Mouse (Mus musculus) midbrain, embryonic 12.5 days (tissue): ENCODE measurements around the gene Bok. TPM values are rescaled to one million over a fixed set of nuclear protein-coding genes. Genes with fewer than 3 reads are reported as not detected.
A peak's percentile ranks its signal among the peaks of the same experiment; 100 is the strongest.

Source experiments
- ATAC-seq: fragments of 200-750 bp; cut with Nextera tagmentation; 2 replicates; pipeline ENCODE4 v1.8.0; 2017; ENCODE audit warnings: low read depth, moderate TSS enrichment, moderate library complexity; ENCODE audit not compliant: low FRiP score
- H3K27ac ChIP-seq: fragments of 300-500 bp; sonication (generic); replicated peaks from 2 replicates; pipeline ENCODE4 v1.5.1; 2016; ENCODE audit warnings: mild to moderate bottlenecking
- H3K27me3 ChIP-seq: fragments of 300-500 bp; sonication (generic); 2 replicates; pipeline ENCODE4 v1.6.1; 2016; ENCODE audit warnings: mild to moderate bottlenecking
- H3K36me3 ChIP-seq: fragments of 300-500 bp; sonication (generic); 2 replicates; pipeline ENCODE4 v1.6.1; 2016
- H3K4me1 ChIP-seq: fragments of 300-500 bp; sonication (generic); 2 replicates; pipeline ENCODE4 v1.6.1; 2016
- H3K4me2 ChIP-seq: fragments of 300-500 bp; sonication (generic); replicated peaks from 2 replicates; pipeline ENCODE4 v1.6.1; 2016; ENCODE audit warnings: mild to moderate bottlenecking, moderate library complexity
- H3K4me3 ChIP-seq: fragments of 300-500 bp; sonication (generic); 2 replicates; pipeline ENCODE4 v1.5.1; 2016; ENCODE audit warnings: mild to moderate bottlenecking
- H3K9ac ChIP-seq: fragments of 300-500 bp; sonication (generic); replicated peaks from 2 replicates; pipeline ENCODE4 v1.6.1; 2016; ENCODE audit warnings: mild to moderate bottlenecking, moderate library complexity
- H3K9me3 ChIP-seq: fragments of 300-500 bp; sonication (generic); 2 replicates; pipeline ENCODE4 v1.6.1; 2016; ENCODE audit warnings: mild to moderate bottlenecking
- WGBS: fragments of 180-500 bp; shearing (Covaris S2); methylation state at CpG from one replicate; pipeline ENCODE4 v1.1.7; 2016; 5-methylcytosine and 5-hydroxymethylcytosine counted together
- polyA plus RNA-seq: library from polyadenylated mRNA; unstranded; fragments of >200 nt; fragmentation: Nextera tagmentation; extraction: Ambion mirVana; gene quantifications from 2 replicates; pipeline ENCODE4 v1.2.1, GENCODE M21; 2016

The Bok gene
- polyA plus RNA-seq, 1 experiment from 2014 or later: 43.3 TPM

DNA sequence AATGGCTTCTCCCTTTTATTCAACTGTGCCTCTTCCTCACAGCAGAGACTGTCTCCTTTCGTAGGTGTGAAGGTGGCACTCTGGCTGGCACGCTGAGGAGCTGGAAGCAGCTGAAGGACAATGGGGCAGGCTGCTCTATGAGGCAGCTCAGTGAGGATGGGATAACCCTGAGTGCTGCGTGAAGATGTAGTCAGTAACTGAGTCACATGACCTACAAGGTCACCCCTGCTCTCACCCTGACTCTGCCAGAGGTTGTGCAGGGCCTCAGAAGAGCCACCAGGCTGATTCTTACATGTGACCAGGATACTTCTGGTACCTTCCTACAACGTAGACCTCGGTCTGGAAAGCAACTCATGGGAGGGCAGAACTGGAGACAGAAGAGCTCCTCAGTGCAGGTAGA lies 40.2 kb downstream of the Bok start:
- Histone ChIP-seq H3K27ac (no peak overlapping the region), H3K36me3 (peaks cover 7% of the 10 kb centered on the region), H3K27me3 (no peaks in the 10 kb centered on the region), H3K9ac (no peak overlapping the region), H3K4me2 (no peak overlapping the region), H3K9me3 (no peaks in the 10 kb centered on the region), H3K4me1 (no peaks in the 10 kb centered on the region), H3K4me3 (no peak overlapping the region)
- 91% methylated on average over 5 of the region's 5 CpGs for WGBS
- ATAC-seq: no peak

DNA sequence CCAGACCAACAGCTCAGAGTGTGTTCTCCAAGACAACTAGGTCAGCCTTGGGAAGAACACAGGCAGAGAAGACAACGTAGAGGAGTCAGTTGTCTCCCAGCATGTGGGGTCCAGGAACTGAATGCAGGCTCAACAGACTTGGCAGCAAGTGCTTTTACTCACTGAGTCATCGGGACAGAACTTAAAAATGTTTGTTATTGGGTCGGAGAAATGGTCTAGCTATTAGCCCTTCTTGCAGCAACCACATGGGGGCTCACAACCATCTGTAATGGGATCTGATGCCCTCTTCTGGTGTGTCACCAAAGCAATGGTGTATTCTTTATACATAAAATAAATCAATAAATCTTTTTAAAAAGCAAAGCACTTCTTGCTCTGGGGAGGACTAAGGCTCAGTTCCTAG lies 40.7 kb downstream of the Bok start:
- Histone ChIP-seq H3K9ac (no peak overlapping the region), H3K27ac (no peak overlapping the region), H3K4me1 (0 out of 2 replicates have a peak, but pooled peaks cover under 1% of the 10 kb centered on the region), H3K9me3 (no peaks in the 10 kb centered on the region), H3K27me3 (no peaks in the 10 kb centered on the region), H3K36me3 (peaks cover 4% of the 10 kb centered on the region; the same call in 1 of the 2 replicates), H3K4me3 (no peak overlapping the region), H3K4me2 (no peak overlapping the region)
- ATAC-seq: no peak
- WGBS: 84% methylated on average over 3 of the region's 3 CpGs

DNA sequence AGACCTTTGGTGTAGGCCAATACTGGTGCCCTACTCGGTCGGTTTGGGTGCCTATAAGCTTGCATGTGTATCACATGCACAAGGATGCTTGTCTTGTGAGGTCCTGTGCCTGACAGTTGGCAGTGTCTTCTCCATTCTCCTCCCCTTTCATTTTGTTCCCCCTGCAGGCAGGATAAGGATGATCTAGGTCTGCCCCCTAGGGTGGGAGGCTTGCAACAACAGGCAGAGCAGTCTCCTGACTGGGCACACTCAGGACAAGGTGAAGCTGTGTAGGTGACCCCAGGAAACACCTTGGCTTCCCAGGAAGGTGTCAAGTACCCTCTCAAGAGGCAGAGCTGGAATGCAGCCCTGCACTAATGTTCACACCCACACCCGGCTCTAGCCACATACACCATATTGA lies 41.5 kb downstream of the Bok start:
- WGBS: 69% methylated on average over 3 of the region's 3 CpGs
- Histone ChIP-seq H3K27ac (no peak overlapping the region), H3K27me3 (no peaks in the 10 kb centered on the region), H3K9me3 (no peaks in the 10 kb centered on the region), H3K36me3 (peaks cover 4% of the 10 kb centered on the region; the same call in 1 of the 2 replicates), H3K9ac (no peak overlapping the region), H3K4me2 (no peak overlapping the region), H3K4me3 (no peak overlapping the region), H3K4me1 (peaks cover 7% of the 10 kb centered on the region)
- ATAC-seq: no peak

DNA sequence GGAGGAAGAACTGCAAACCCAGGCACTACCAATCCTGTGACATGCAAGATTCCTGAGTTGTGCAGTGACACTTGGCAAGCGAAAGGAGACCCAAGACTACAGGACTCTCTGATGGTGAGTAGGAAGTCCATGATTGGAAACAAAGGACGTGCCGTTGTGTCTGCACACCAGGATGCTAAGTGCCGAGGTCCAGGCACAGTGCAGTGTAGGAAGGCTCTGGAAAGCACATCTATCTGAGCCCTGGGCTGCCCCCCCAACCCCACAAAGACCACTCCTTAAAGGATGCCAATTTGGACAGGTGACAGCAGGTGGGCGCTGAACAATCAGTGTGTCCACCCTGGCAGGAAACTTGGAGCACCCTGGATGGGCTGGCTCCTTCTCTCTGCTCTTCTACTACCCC lies 45.6 kb downstream of the Bok start:
- no peaks in the 10 kb centered on the region for H3K27me3 ChIP-seq
- H3K4me1 ChIP-seq: peaks cover 12% of the 10 kb centered on the region
- H3K9me3 ChIP-seq: no peaks in the 10 kb centered on the region
- no peak overlapping the region for H3K27ac ChIP-seq
- WGBS: 78% methylated on average over 5 of the region's 5 CpGs
- H3K4me2 ChIP-seq: no peak overlapping the region
- no peak overlapping the region for H3K4me3 ChIP-seq
- 0 out of 2 replicates have a peak, but pooled peaks have one; percentile 17 for ATAC-seq
- H3K36me3 ChIP-seq: no peaks in the 10 kb centered on the region
- H3K9ac ChIP-seq: no peak overlapping the region

- Histone ChIP-seq H3K4me2 (peak overlapping the region; percentile 35; the same call in 1 of the 2 replicates), H3K4me1 (peaks cover 12% of the 10 kb centered on the region), H3K9ac (no peak overlapping the region), H3K9me3 (no peaks in the 10 kb centered on the region), H3K36me3 (no peaks in the 10 kb centered on the region), H3K27me3 (no peaks in the 10 kb centered on the region), H3K4me3 (no peak overlapping the region), H3K27ac (peak overlapping the region; percentile 71)
- ATAC-seq: peak; percentile 71
- WGBS: 4% methylated on average over 3 of the region's 3 CpGs
These were observed 46.4 kb downstream of the Bok start for GRCm38 (mm10) chr1:93731880-93732281.

DNA sequence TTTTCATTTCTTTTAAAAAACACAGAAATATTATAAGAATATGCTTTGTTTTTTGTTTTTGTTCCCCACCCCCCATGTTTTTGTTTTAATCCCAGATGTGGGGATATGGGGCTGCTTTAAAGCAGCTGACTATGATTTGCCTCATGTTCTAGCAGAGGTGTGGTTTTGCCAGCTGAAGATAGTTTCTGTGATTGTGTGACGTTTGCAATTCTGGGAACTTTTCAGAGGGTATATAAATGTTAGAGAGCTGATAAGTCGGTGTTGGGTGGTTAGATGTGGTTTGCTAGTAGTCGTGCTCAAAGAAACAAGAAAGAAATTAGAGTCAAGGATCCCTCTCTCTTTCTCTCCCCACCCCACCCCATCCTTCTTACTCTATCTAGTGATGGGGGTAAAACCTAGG lies 50.4 kb downstream of the Bok start:
- Histone ChIP-seq H3K36me3 (no peaks in the 10 kb centered on the region), H3K27me3 (no peaks in the 10 kb centered on the region), H3K4me2 (no peak overlapping the region), H3K4me1 (peaks cover 12% of the 10 kb centered on the region), H3K27ac (no peak overlapping the region), H3K9ac (no peak overlapping the region), H3K4me3 (no peak overlapping the region), H3K9me3 (no peaks in the 10 kb centered on the region)
- ATAC-seq: no peak
- WGBS: 92% methylated on average over 3 of the region's 3 CpGs

DNA sequence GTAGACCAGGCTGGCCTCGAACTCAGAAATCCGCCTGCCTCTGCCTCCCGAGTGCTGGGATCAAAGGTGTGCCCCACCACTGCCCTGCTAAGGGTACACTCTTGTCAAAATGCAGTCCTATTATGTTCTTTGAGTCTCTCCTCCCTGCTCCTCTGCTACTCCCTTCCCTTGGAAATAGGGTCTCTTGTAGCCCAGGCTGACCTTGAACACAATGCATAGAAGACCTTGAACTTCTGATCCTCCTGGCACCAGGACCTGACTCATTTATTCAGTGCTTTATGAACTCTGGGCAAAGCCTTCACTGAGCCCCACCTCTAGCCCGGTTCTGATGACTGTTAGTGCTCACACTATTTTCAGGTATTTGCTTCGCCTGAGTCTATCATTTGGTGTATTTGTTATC lies 52.3 kb downstream of the Bok start:
- no peak overlapping the region for H3K4me3 ChIP-seq
- no peak overlapping the region for H3K27ac ChIP-seq
- no peaks in the 10 kb centered on the region for H3K36me3 ChIP-seq
- no peak overlapping the region for H3K4me2 ChIP-seq
- WGBS: 93% methylated on average over 5 of the region's 5 CpGs
- no peaks in the 10 kb centered on the region for H3K9me3 ChIP-seq
- ATAC-seq: no peak
- no peaks in the 10 kb centered on the region for H3K4me1 ChIP-seq
- H3K27me3 ChIP-seq: no peaks in the 10 kb centered on the region
- no peak overlapping the region for H3K9ac ChIP-seq

GRCm38 (mm10) chr1:93740671-93741070 lies 55.2 kb downstream of the Bok start:
- no peak overlapping the region for H3K4me2 ChIP-seq
- H3K27ac ChIP-seq: no peak overlapping the region
- no peak overlapping the region for H3K4me3 ChIP-seq
- H3K4me1 ChIP-seq: no peaks in the 10 kb centered on the region
- H3K27me3 ChIP-seq: no peaks in the 10 kb centered on the region
- no peaks in the 10 kb centered on the region for H3K9me3 ChIP-seq
- H3K9ac ChIP-seq: no peak overlapping the region
- 94% methylated on average over 2 of the region's 2 CpGs for WGBS
- no peak for ATAC-seq
- 0 out of 2 replicates have a peak, but pooled peaks cover 4% of the 10 kb centered on the region for H3K36me3 ChIP-seq

DNA sequence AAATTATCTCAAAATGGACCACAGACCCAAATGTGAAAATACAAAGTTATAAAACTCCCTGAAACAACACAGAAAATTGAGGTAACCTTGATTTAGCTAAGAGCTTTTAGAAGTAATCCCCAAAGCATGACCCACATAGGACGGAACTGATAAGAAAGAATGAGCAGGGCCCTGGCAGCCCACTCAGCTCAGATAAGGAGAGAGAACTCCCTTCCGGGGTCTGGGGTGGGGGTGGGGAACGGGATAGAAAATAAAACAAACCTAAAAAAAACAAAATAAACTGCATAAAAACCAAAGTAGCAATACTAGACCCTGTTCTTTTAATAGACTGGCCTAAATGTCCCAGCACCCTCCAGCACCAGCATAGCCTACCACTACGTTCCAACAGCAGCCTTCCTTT lies 56.5 kb downstream of the Bok start:
- no peak overlapping the region for H3K9ac ChIP-seq
- no peaks in the 10 kb centered on the region for H3K27me3 ChIP-seq
- H3K27ac ChIP-seq: no peak overlapping the region
- H3K9me3 ChIP-seq: no peaks in the 10 kb centered on the region
- H3K4me2 ChIP-seq: no peak overlapping the region
- H3K4me1 ChIP-seq: no peaks in the 10 kb centered on the region
- WGBS: 83% methylated on average over 4 of the region's 4 CpGs
- no peak for ATAC-seq
- no peak overlapping the region for H3K4me3 ChIP-seq
- 0 out of 2 replicates have a peak, but pooled peaks cover 4% of the 10 kb centered on the region for H3K36me3 ChIP-seq

GRCm38 (mm10) chr1:93742910-93743309 lies 57.5 kb downstream of the Bok start:
- 0 out of 2 replicates have a peak, but pooled peaks cover 4% of the 10 kb centered on the region for H3K36me3 ChIP-seq
- H3K9me3 ChIP-seq: no peaks in the 10 kb centered on the region
- H3K9ac ChIP-seq: no peak overlapping the region
- H3K27me3 ChIP-seq: no peaks in the 10 kb centered on the region
- no peak for ATAC-seq
- H3K27ac ChIP-seq: no peak overlapping the region
- H3K4me3 ChIP-seq: no peak overlapping the region
- H3K4me1 ChIP-seq: no peaks in the 10 kb centered on the region
- no peak overlapping the region for H3K4me2 ChIP-seq

Other genes starting within 250 kb of the Bok start
- 96.3 and 104 TPM in 2 replicates for gene Hdlbp, start 206.8 kb upstream of the Bok start, polyA plus RNA-seq
- gene Farp2, start 173.6 kb upstream of the Bok start, polyA plus RNA-seq: 5.5 and 5.7 TPM in 2 replicates
- gene Stk25, start 27.0 kb upstream of the Bok start, polyA plus RNA-seq: 222 and 240 TPM in 2 replicates
- 104 and 109 TPM in 2 replicates for gene Atg4b, start 65.8 kb downstream of the Bok start, polyA plus RNA-seq
- 37.1 and 43.7 TPM in 2 replicates for gene Thap4, start 69.2 kb downstream of the Bok start, polyA plus RNA-seq
- 208 and 217 TPM in 2 replicates for gene Dtymk, start 116.3 kb downstream of the Bok start, polyA plus RNA-seq
- 17.0 and 19.2 TPM in 2 replicates for gene Ing5, start 118.3 kb downstream of the Bok start, polyA plus RNA-seq
- gene D2hgdh, start 139.2 kb downstream of the Bok start, polyA plus RNA-seq: 19.5 and 19.9 TPM in 2 replicates
- gene Gal3st2, start 175.6 kb downstream of the Bok start, polyA plus RNA-seq: 0.08 TPM in 1 of 2 replicates, not detected in the other
- gene Gal3st2b, start 232.7 kb downstream of the Bok start, polyA plus RNA-seq: not detected in 2 replicates